Comparison of ENCODE assay signal across 27 mouse cellular contexts in the genomic region with DNA sequence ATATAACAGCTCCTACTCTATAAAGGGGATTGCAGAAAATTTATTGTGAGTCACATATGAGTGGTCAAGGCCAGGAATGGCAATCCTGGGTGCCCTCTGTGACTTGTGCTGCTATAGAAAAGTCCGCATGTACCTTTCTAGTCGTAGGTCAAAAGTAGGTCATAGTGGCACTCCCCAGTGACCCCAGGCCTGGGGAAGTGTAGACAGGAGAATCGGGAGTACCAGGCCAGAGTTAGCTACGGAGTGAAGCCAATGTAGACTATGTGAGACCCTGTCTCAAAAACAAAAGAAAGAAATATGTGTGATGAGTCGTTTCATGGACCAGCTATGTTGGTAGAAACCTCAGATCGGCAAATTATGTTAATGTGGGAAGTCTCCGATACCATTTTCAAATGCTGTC.
"Had no signal": no experiment of that assay in that cellular context is flagged by ENCODE, and none has a peak within 500 bp of the region (broad histone marks: within the 10 kb centered on the region; RNA-seq: fewer than 3 reads in every experiment).

No protein-coding gene starts in this region.

- ATAC-seq: liver, embryonic 12.5 days; midbrain, embryonic 15.5 days had no signal

- H3K4me2 ChIP-seq: limb, embryonic 12.5 days; liver, embryonic 12.5 days; liver, embryonic 15.5 days; lung, embryonic 15.5 days; midbrain, embryonic 15.5 days; neural tube, embryonic 12.5 days; neural tube, embryonic 15.5 days had no signal

- H3K27me3 ChIP-seq: lung, embryonic 15.5 days; midbrain, embryonic 15.5 days; neural tube, embryonic 12.5 days; neural tube, embryonic 15.5 days had no signal

- H3K9ac ChIP-seq: limb, embryonic 12.5 days; liver, embryonic 12.5 days; liver, embryonic 15.5 days; lung, embryonic 15.5 days; midbrain, embryonic 15.5 days; neural tube, embryonic 12.5 days; neural tube, embryonic 15.5 days had no signal

- H3K9me3 ChIP-seq: limb, embryonic 12.5 days; liver, embryonic 12.5 days; liver, embryonic 15.5 days; lung, embryonic 15.5 days; megakaryocyte, embryonic 14.5 days; midbrain, embryonic 10.5 days; midbrain, embryonic 15.5 days; neural tube, embryonic 12.5 days; neural tube, embryonic 15.5 days had no signal

- DNase-seq: kidney, adult 18-20 months; kidney, adult 9 months; kidney, postnatal 25 days; layer of hippocampus, adult 9-11 months; layer of hippocampus, postnatal 36 days; liver; lung, adult 18-20 months; lung, postnatal 10 days; lung, postnatal 36 days; right cerebral cortex, adult 18-20 months; right cerebral cortex, postnatal 14 days; right cerebral cortex, postnatal 4 days; thymus, adult 18-20 months; thymus, postnatal 36 days had no signal

- H3K27ac ChIP-seq: kidney, postnatal 0 days; left cerebral cortex, adult 2 months; limb, embryonic 12.5 days; liver, embryonic 12.5 days; liver, embryonic 15.5 days; lung, embryonic 15.5 days; midbrain, embryonic 10.5 days; midbrain, embryonic 15.5 days; neural tube, embryonic 12.5 days; stomach, postnatal 0 days had no signal

- H3K4me1 ChIP-seq: megakaryocyte, embryonic 14.5 days; neural tube, embryonic 12.5 days had no signal

- H3K36me3 ChIP-seq: limb, embryonic 12.5 days; liver, embryonic 12.5 days; liver, embryonic 15.5 days; lung, embryonic 15.5 days; midbrain, embryonic 10.5 days; midbrain, embryonic 15.5 days; neural tube, embryonic 12.5 days; neural tube, embryonic 15.5 days had no signal

- H3K4me3 ChIP-seq: layer of hippocampus, adult 2 months; left cerebral cortex, adult 2 months; limb, embryonic 12.5 days; liver, embryonic 12.5 days; liver, embryonic 15.5 days; lung, embryonic 15.5 days; megakaryocyte, embryonic 14.5 days; midbrain, embryonic 10.5 days; midbrain, embryonic 15.5 days; neural tube, embryonic 12.5 days; neural tube, embryonic 15.5 days had no signal
